Mouse (Mus musculus): Measurements from ENCODE around the gene Mybphl. TPM values are rescaled to one million over a fixed set of nuclear protein-coding genes. Genes with fewer than 3 reads are reported as not detected.

Gene Mybphl
- polyA plus RNA-seq, 1 experiment from 2014 or later, result not detected

- H3K9me3 ChIP-seq (ENCODE audit: control insufficient read depth, low read length), result no peaks in the 10 kb centered on the region
- DNase-seq (ENCODE audit: low spot score) (no peak), ATAC-seq (replicated peaks; ENCODE audit: low FRiP score) (no peak)
- WGBS, result 90% methylated on average over 6 of the region's 6 CpGs
- peaks cover 2% of the 10 kb centered on the region for H3K4me1 ChIP-seq (replicated peaks; ENCODE audit: control insufficient read depth, insufficient read depth, low read length)
- H3K4me3 ChIP-seq (ENCODE audit: low read depth, low read length), result no peak overlapping the region
- no peak overlapping the region for H3K9ac ChIP-seq (ENCODE audit: low read length)
- peaks cover 7% of the 10 kb centered on the region; the same call in 1 of the 2 replicates for H3K36me3 ChIP-seq (ENCODE audit: control insufficient read depth, insufficient read depth, low read length)
- H3K4me2 ChIP-seq (ENCODE audit: low read depth, low read length, severe bottlenecking), result no peak overlapping the region
- no peaks in the 10 kb centered on the region for H3K27me3 ChIP-seq (ENCODE audit: control insufficient read depth, insufficient read depth, low read length)
- H3K27ac ChIP-seq (ENCODE audit: low read depth, low read length), result no peak overlapping the region
These were observed 6.3 kb upstream of the Mybphl start for GRCm38 (mm10) chr3:108358445-108358844.

- Histone ChIP-seq H3K9me3 (ENCODE audit: control insufficient read depth, low read length) (no peaks in the 10 kb centered on the region), H3K36me3 (ENCODE audit: control insufficient read depth, insufficient read depth, low read length) (no peaks in the 10 kb centered on the region; the same call in 1 of the 2 replicates), H3K4me3 (ENCODE audit: low read depth, low read length) (no peak overlapping the region), H3K4me2 (ENCODE audit: low read depth, low read length, severe bottlenecking) (no peak overlapping the region), H3K9ac (ENCODE audit: low read length) (peak overlapping the region; percentile 30), H3K4me1 (replicated peaks; ENCODE audit: control insufficient read depth, insufficient read depth, low read length) (peaks cover 2% of the 10 kb centered on the region), H3K27ac (ENCODE audit: low read depth, low read length) (no peak overlapping the region; the same call in 1 of the 2 replicates), H3K27me3 (ENCODE audit: control insufficient read depth, insufficient read depth, low read length) (no peaks in the 10 kb centered on the region)
- 11% methylated on average over 7 of the region's 7 CpGs for WGBS
- peak; percentile 78 for DNase-seq (ENCODE audit: low spot score)
- ATAC-seq (replicated peaks; ENCODE audit: low FRiP score), result peak; percentile 82
These were observed 3.8 kb upstream of the Mybphl start for GRCm38 (mm10) chr3:108360894-108361293.

- 79% methylated on average over 3 of the region's 3 CpGs for WGBS
- ATAC-seq (replicated peaks; ENCODE audit: low FRiP score) (no peak), DNase-seq (ENCODE audit: low spot score) (no peak)
- H3K27me3 ChIP-seq (ENCODE audit: control insufficient read depth, insufficient read depth, low read length), result no peaks in the 10 kb centered on the region
- H3K27ac ChIP-seq (ENCODE audit: low read depth, low read length), result no peak overlapping the region
- H3K4me2 ChIP-seq (ENCODE audit: low read depth, low read length, severe bottlenecking), result no peak overlapping the region
- no peaks in the 10 kb centered on the region for H3K36me3 ChIP-seq (ENCODE audit: control insufficient read depth, insufficient read depth, low read length)
- no peak overlapping the region for H3K4me3 ChIP-seq (ENCODE audit: low read depth, low read length)
- H3K4me1 ChIP-seq (replicated peaks; ENCODE audit: control insufficient read depth, insufficient read depth, low read length), result peaks cover 2% of the 10 kb centered on the region
- no peaks in the 10 kb centered on the region for H3K9me3 ChIP-seq (ENCODE audit: control insufficient read depth, low read length)
- no peak overlapping the region for H3K9ac ChIP-seq (ENCODE audit: low read length)
These were observed 1.1 kb upstream of the Mybphl start for GRCm38 (mm10) chr3:108363626-108364025.

GRCm38 (mm10) chr3:108367173-108367572 is 2.5 kb downstream of the Mybphl start:
- Histone ChIP-seq H3K4me1 (replicated peaks; ENCODE audit: control insufficient read depth, insufficient read depth, low read length) (no peaks in the 10 kb centered on the region), H3K9me3 (ENCODE audit: control insufficient read depth, low read length) (no peaks in the 10 kb centered on the region), H3K4me3 (ENCODE audit: low read depth, low read length) (no peak overlapping the region), H3K9ac (ENCODE audit: low read length) (no peak overlapping the region), H3K36me3 (ENCODE audit: control insufficient read depth, insufficient read depth, low read length) (no peaks in the 10 kb centered on the region), H3K27me3 (ENCODE audit: control insufficient read depth, insufficient read depth, low read length) (no peaks in the 10 kb centered on the region), H3K27ac (ENCODE audit: low read depth, low read length) (no peak overlapping the region), H3K4me2 (ENCODE audit: low read depth, low read length, severe bottlenecking) (no peak overlapping the region)
- DNase-seq (ENCODE audit: low spot score), result no peak
- 62% methylated on average over 9 of the region's 9 CpGs for WGBS
- ATAC-seq (replicated peaks; ENCODE audit: low FRiP score), result peak; percentile 43

- H3K4me2 ChIP-seq (ENCODE audit: low read depth, low read length, severe bottlenecking), result no peak overlapping the region
- H3K27me3 ChIP-seq (ENCODE audit: control insufficient read depth, insufficient read depth, low read length), result no peaks in the 10 kb centered on the region
- no peak overlapping the region for H3K27ac ChIP-seq (ENCODE audit: low read depth, low read length)
- H3K4me1 ChIP-seq (replicated peaks; ENCODE audit: control insufficient read depth, insufficient read depth, low read length), result no peaks in the 10 kb centered on the region
- H3K9me3 ChIP-seq (ENCODE audit: control insufficient read depth, low read length), result no peaks in the 10 kb centered on the region
- ATAC-seq (replicated peaks; ENCODE audit: low FRiP score), result no peak
- no peak overlapping the region for H3K4me3 ChIP-seq (ENCODE audit: low read depth, low read length)
- no peak overlapping the region for H3K9ac ChIP-seq (ENCODE audit: low read length)
- WGBS, result 85% methylated on average over 3 of the region's 3 CpGs
- H3K36me3 ChIP-seq (ENCODE audit: control insufficient read depth, insufficient read depth, low read length), result no peaks in the 10 kb centered on the region
- DNase-seq (ENCODE audit: low spot score), result no peak
These were observed 3.1 kb downstream of the Mybphl start for GRCm38 (mm10) chr3:108367828-108368227.

GRCm38 (mm10) chr3:108368721-108369120 is 4.0 kb downstream of the Mybphl start:
- ATAC-seq (replicated peaks; ENCODE audit: low FRiP score), result no peak

GRCm38 (mm10) chr3:108372274-108372673 is 7.6 kb downstream of the Mybphl start:
- no peaks in the 10 kb centered on the region for H3K4me1 ChIP-seq (replicated peaks; ENCODE audit: control insufficient read depth, insufficient read depth, low read length)
- no peak overlapping the region for H3K4me2 ChIP-seq (ENCODE audit: low read depth, low read length, severe bottlenecking)
- WGBS, result 74% methylated on average over 3 of the region's 3 CpGs
- no peak for DNase-seq (ENCODE audit: low spot score)
- H3K27ac ChIP-seq (ENCODE audit: low read depth, low read length), result no peak overlapping the region
- H3K9ac ChIP-seq (ENCODE audit: low read length), result no peak overlapping the region
- no peaks in the 10 kb centered on the region for H3K36me3 ChIP-seq (ENCODE audit: control insufficient read depth, insufficient read depth, low read length)
- H3K27me3 ChIP-seq (ENCODE audit: control insufficient read depth, insufficient read depth, low read length), result no peaks in the 10 kb centered on the region
- H3K9me3 ChIP-seq (ENCODE audit: control insufficient read depth, low read length), result no peaks in the 10 kb centered on the region
- no peak for ATAC-seq (replicated peaks; ENCODE audit: low FRiP score)
- H3K4me3 ChIP-seq (ENCODE audit: low read depth, low read length), result no peak overlapping the region

More at GRCm38 (mm10) chr3:108368721-108369120, 4.0 kb downstream of the Mybphl start:
- H3K27ac ChIP-seq (ENCODE audit: low read depth, low read length), result no peak overlapping the region
- WGBS, result 87% methylated on average over 5 of the region's 5 CpGs
- no peaks in the 10 kb centered on the region for H3K36me3 ChIP-seq (ENCODE audit: control insufficient read depth, insufficient read depth, low read length)
- H3K4me3 ChIP-seq (ENCODE audit: low read depth, low read length), result no peak overlapping the region
- no peak for DNase-seq (ENCODE audit: low spot score)
- no peaks in the 10 kb centered on the region for H3K27me3 ChIP-seq (ENCODE audit: control insufficient read depth, insufficient read depth, low read length)
- H3K4me1 ChIP-seq (replicated peaks; ENCODE audit: control insufficient read depth, insufficient read depth, low read length), result no peaks in the 10 kb centered on the region
- H3K4me2 ChIP-seq (ENCODE audit: low read depth, low read length, severe bottlenecking), result no peak overlapping the region
- H3K9ac ChIP-seq (ENCODE audit: low read length), result no peak overlapping the region
- no peaks in the 10 kb centered on the region for H3K9me3 ChIP-seq (ENCODE audit: control insufficient read depth, low read length)

- no peak overlapping the region for H3K9ac ChIP-seq (ENCODE audit: low read length)
These were observed 8.0 kb downstream of the Mybphl start for GRCm38 (mm10) chr3:108372691-108373090.

GRCm38 (mm10) chr3:108378875-108379663 is 14.4 kb downstream of the Mybphl start:
- Histone ChIP-seq H3K4me2 (ENCODE audit: low read depth, low read length, severe bottlenecking) (no peak overlapping the region), H3K27ac (ENCODE audit: low read depth, low read length) (no peak overlapping the region), H3K4me1 (replicated peaks; ENCODE audit: control insufficient read depth, insufficient read depth, low read length) (0 out of 2 replicates have a peak, but pooled peaks cover 7% of the 10 kb centered on the region), H3K36me3 (ENCODE audit: control insufficient read depth, insufficient read depth, low read length) (no peaks in the 10 kb centered on the region), H3K9ac (ENCODE audit: low read length) (no peak overlapping the region), H3K9me3 (ENCODE audit: control insufficient read depth, low read length) (no peaks in the 10 kb centered on the region), H3K4me3 (ENCODE audit: low read depth, low read length) (no peak overlapping the region), H3K27me3 (ENCODE audit: control insufficient read depth, insufficient read depth, low read length) (no peaks in the 10 kb centered on the region)
- no peak for DNase-seq (ENCODE audit: low spot score)
- 72% methylated on average over 7 of the region's 7 CpGs for WGBS
- no peak for ATAC-seq (replicated peaks; ENCODE audit: low FRiP score)

More at GRCm38 (mm10) chr3:108372691-108373090, 8.0 kb downstream of the Mybphl start:
- no peaks in the 10 kb centered on the region for H3K27me3 ChIP-seq (ENCODE audit: control insufficient read depth, insufficient read depth, low read length)
- no peaks in the 10 kb centered on the region for H3K9me3 ChIP-seq (ENCODE audit: control insufficient read depth, low read length)
- no peaks in the 10 kb centered on the region for H3K4me1 ChIP-seq (replicated peaks; ENCODE audit: control insufficient read depth, insufficient read depth, low read length)
- DNase-seq (ENCODE audit: low spot score), result no peak
- 89% methylated on average over 3 of the region's 3 CpGs for WGBS
- no peak overlapping the region for H3K4me2 ChIP-seq (ENCODE audit: low read depth, low read length, severe bottlenecking)
- H3K4me3 ChIP-seq (ENCODE audit: low read depth, low read length), result no peak overlapping the region
- no peak for ATAC-seq (replicated peaks; ENCODE audit: low FRiP score)
- no peaks in the 10 kb centered on the region for H3K36me3 ChIP-seq (ENCODE audit: control insufficient read depth, insufficient read depth, low read length)
- H3K27ac ChIP-seq (ENCODE audit: low read depth, low read length), result no peak overlapping the region
